Mouse (Mus musculus) stomach, postnatal 0 days (tissue): Measurements from ENCODE around the gene Farsb.

Source experiments
- CTCF ChIP-seq: IDR thresholded peaks from 2 replicates; pipeline ENCODE4 v1.5.1; 2016; ENCODE audit warnings: antibody characterized with exemption, low read depth, mild to moderate bottlenecking, moderate library complexity
- EP300 ChIP-seq: optimal IDR thresholded peaks from 2 replicates; pipeline ENCODE3; 2016; ENCODE audit warnings: antibody characterized with exemption

GRCm38 (mm10) chr1:78518907-78519306 lies 30.2 kb upstream of the Farsb start:
- TF ChIP-seq CTCF (no peak), EP300 (no peak)
